Mouse (Mus musculus) left cerebral cortex, adult 2 months (tissue): ENCODE measurements around the gene Phlda1. TPM values are rescaled to one million over a fixed set of nuclear protein-coding genes. Genes with fewer than 3 reads are reported as not detected.

ENCODE experiments used
- DNase-seq, 2 experiments: peaks; one replicate each; pipeline ENCODE4 v3.0.0; 2021 to 2022; ENCODE audit warnings: low spot score in 2 of 2, mixed read lengths in 1 of 2; ENCODE audit errors: extremely low spot score in 1 of 2
- H3K27ac ChIP-seq: fragments of 200-600 bp; 2 replicates; pipeline ENCODE4 v1.8.1; 2022
- H3K4me3 ChIP-seq: fragments of 200-600 bp; 2 replicates; pipeline ENCODE4 v1.8.1; 2022
- CTCF ChIP-seq: fragments of 200-600 bp; IDR thresholded peaks from 2 replicates; pipeline ENCODE4 v1.8.1; 2022; ENCODE audit warnings: antibody characterized with exemption, mild to moderate bottlenecking, moderate library complexity
- intact Hi-C: fragments of 180-260 bp; cut with DNase I; formaldehyde crosslinking; loops from one replicate; pipeline ENCODE4 v1.15.1; 2025
- total RNA-seq, 2 experiments: library from RNA; stranded (reverse); gene quantifications; 2 replicates each; pipeline ENCODE4 v1.2.3; 2021

The Phlda1 gene
- total RNA-seq, 2 experiments from 2014 or later: 31.3 to 42.2 TPM

DNA sequence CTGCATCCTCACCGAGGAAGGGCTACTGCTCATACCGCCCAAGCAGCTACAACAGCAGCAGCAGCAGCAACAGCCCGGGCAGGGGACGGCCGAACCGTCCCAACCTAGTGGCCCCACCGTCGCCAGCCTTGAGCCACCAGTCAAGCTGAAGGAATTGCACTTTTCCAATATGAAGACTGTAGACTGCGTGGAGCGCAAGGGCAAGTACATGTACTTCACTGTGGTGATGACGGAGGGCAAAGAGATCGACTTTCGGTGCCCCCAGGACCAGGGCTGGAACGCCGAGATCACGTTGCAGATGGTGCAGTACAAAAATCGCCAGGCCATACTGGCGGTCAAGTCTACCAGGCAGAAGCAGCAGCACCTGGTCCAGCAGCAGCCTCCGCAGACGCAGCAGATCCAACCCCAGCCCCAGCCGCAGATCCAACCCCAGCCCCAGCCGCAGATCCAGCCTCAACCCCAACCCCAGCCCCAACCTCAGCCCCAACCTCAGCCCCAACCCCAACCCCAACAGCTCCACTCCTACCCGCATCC is 907 bp downstream of the Phlda1 start:
- H3K4me3 ChIP-seq: peak overlapping the region; percentile 81
- peak in 1 of 2 experiments; percentile 52 for DNase-seq
- intact Hi-C loops: loop anchor here (1.0 to 10.0 kb wide), 7 partner anchors 36 to 658 kb away; partner anchors contain the start of genes Caps2 and Glipr1l3
- no peak for TF ChIP-seq CTCF
- peak overlapping the region; percentile 96 for H3K27ac ChIP-seq

GRCm38 (mm10) chr10:111507460-111508211 is 1.6 kb downstream of the Phlda1 start:
- Histone ChIP-seq H3K4me3 (peak overlapping the region; percentile 80), H3K27ac (peak overlapping the region; percentile 85)
- intact Hi-C loops: loop anchor here (2.0 to 10.0 kb wide), 6 partner anchors 35 to 657 kb away; partner anchors contain the start of genes Caps2 and Glipr1l3
- peak; percentile 34 for TF ChIP-seq CTCF
- DNase-seq: peak; percentile 61 to 71

- peak overlapping the region; percentile 85 for H3K27ac ChIP-seq
- no peak for TF ChIP-seq CTCF
- no peak for DNase-seq
- H3K4me3 ChIP-seq: peak overlapping the region; percentile 80
- intact Hi-C loops: loop anchor here (5.0 to 10.0 kb wide), 3 partner anchors 149 to 656 kb away; partner anchors contain the start of genes Caps2 and Glipr1l3
Observed at GRCm38 (mm10) chr10:111508324-111509080, 2.4 kb downstream of the Phlda1 start.

DNA sequence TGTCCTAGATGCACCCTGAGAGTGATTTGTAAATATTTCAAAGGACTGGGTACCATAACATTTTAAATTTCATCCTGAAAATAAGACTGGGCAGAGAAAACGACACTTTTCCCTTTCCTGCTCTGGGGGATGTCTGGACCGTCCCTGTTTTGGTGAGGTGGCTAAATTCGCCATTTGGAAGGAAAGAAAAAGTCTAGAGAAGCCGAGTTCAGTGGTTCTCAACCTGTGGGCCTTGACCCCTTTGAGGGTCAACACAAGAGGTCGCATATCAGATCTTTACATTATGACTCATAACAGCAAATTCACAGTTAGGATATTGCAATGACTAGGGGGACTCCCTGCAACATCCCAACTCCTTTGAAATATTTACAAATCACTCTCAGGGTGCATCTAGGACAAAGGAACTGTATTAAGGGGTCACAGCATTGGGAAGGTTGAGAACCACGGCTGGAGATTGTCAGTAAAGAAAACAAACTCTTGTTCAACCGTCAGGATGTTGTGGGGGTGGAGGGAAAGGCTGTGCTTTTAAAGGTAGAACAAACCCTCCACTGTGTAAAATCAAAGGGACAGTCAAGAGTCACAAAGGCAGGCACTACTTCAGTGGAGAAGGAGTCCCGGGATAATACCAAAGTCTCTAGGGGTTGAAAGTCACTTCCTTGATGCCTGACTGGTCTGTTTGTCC is 3.2 kb downstream of the Phlda1 start:
- no peak for DNase-seq
- Histone ChIP-seq H3K27ac (peak overlapping the region; percentile 50; the same call in 1 of the 2 replicates), H3K4me3 (peak overlapping the region; percentile 80)
- intact Hi-C loops: loop anchor here (5.0 to 10.0 kb wide), 3 partner anchors 148 to 656 kb away; partner anchors contain the start of genes Caps2 and Glipr1l3
- TF ChIP-seq CTCF: no peak

- intact Hi-C loops: loop anchor here (5.0 to 10.0 kb wide), 3 partner anchors 147 to 655 kb away; partner anchors contain the start of genes Caps2 and Glipr1l3
- H3K4me3 ChIP-seq: no peak overlapping the region
- H3K27ac ChIP-seq: no peak overlapping the region
- TF ChIP-seq CTCF: no peak
- no peak for DNase-seq
Observed at GRCm38 (mm10) chr10:111509981-111510380, 3.9 kb downstream of the Phlda1 start.

- no peak overlapping the region for H3K27ac ChIP-seq
- intact Hi-C loops: no loop called here
- DNase-seq: no peak
- H3K4me3 ChIP-seq: no peak overlapping the region
- TF ChIP-seq CTCF: no peak
Observed at GRCm38 (mm10) chr10:111510798-111511197, 4.7 kb downstream of the Phlda1 start.

GRCm38 (mm10) chr10:111512036-111512568 is 6.0 kb downstream of the Phlda1 start:
- intact Hi-C loops: no loop called here
- Histone ChIP-seq H3K4me3 (no peak overlapping the region), H3K27ac (no peak overlapping the region; the same call in 1 of the 2 replicates)
- TF ChIP-seq CTCF: no peak
- DNase-seq: no peak

DNA sequence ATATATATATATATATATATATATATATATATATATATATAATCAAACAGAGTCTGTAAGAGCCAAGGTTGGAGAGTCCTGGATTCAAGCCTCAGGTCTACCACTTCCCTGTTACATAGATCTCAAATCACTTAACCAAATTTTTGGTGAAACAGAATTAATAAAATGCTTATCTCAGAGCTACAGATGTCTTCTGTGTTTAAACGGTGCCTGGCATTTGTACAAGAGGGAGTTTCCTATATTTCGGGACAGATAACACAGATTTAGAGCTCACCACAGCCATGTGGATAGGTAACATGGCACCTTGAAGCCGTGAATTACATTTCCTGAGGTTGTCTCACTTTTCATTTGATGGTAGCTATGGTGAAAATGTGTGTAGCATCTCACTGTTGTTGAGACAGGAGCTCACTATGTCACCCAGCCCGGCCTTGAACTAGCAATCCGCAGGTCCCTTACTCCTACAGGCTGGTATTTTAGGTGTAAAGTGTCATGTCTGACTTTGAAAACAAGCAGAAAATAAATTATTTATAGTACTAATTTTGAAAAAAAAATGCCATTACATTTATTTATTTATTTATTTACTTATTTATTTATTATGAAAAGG is 8.3 kb downstream of the Phlda1 start:
- intact Hi-C loops: no loop called here
- Histone ChIP-seq H3K27ac (no peak overlapping the region), H3K4me3 (no peak overlapping the region)
- no peak for TF ChIP-seq CTCF
- DNase-seq: no peak

DNA sequence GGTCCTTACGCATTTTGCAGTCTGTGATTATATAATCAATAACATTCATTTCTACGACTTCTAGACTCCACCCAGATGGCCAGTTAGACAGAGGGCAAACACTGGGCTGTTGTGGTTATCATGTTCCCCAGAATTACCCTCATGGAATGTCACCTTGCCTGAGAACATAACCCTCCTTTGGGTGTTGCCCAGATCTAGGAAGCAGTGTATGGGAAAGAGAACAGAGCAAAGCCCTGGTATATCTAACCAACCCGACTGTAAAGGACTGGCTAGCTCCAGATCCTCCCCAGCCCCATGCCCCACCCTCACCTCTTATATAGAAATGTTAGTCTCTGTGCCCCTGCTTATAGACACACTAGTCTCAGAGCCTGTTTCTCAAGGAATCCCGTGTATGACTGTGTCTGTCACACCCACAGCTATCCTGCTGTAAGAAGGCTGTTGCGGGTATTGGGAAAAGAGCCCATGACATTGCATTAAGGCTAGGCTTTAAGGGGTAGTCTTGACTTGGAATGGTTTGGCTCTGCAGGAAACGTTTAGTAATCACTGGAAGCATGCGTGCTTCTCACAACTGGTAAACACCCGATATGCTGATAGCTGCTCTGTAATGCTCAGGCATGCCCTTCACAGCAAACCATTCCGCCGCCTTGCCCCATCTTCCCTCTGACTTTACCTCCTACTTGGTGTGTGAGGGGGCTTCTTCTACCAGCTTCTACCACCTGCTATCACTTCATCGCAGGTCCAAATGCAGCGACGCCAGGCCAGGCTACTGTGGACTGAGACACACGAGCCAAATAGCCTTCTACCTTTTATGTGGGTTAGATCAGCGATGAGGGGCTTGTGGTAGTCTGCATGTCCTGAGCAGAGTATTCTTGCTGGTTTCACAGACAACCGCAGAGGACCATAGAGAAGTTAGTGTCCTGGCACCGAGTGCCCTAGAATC is 9.3 kb downstream of the Phlda1 start:
- H3K4me3 ChIP-seq: no peak overlapping the region
- no peak for TF ChIP-seq CTCF
- DNase-seq: no peak
- intact Hi-C loops: no loop called here
- H3K27ac ChIP-seq: no peak overlapping the region

DNA sequence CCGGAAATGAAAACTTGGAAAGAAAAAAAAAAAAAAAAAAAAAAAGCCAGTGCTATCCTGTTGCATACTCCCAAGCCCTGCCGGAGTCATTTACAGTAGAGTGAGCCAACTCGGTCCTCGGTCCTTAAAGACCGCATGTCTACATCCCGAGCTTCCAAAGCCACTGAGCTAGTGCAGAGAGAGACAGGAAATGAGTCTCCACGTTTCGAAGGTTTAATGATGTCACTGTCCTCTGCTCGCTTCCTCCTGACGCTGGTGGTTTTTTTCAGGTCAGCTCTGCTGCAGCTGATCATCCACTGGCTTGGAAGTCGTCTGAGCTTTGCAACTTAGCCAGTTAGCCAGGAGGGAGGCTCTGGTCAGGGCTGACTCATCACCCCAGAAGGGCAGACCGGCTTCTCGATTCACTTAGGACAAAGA is 10.1 kb downstream of the Phlda1 start:
- intact Hi-C loops: no loop called here
- Histone ChIP-seq H3K27ac (no peak overlapping the region), H3K4me3 (no peak overlapping the region)
- TF ChIP-seq CTCF: no peak
- DNase-seq: no peak
